Mouse (Mus musculus) liver, adult 2 months (tissue): ENCODE results near the gene Nrtn.

Experiments used
- CTCF ChIP-seq: fragments of 200-500 bp; IDR thresholded peaks from 2 replicates; pipeline ENCODE4 v1.5.1; 2011; ENCODE audit warnings: low read depth, low read length, control low read depth
- POLR2A ChIP-seq: fragments of 200-500 bp; IDR thresholded peaks from 2 replicates; pipeline ENCODE4 v1.6.1; 2011; ENCODE audit warnings: low read length, control low read depth; ENCODE audit not compliant: insufficient read depth; ENCODE audit errors: extremely low read depth

DNA sequence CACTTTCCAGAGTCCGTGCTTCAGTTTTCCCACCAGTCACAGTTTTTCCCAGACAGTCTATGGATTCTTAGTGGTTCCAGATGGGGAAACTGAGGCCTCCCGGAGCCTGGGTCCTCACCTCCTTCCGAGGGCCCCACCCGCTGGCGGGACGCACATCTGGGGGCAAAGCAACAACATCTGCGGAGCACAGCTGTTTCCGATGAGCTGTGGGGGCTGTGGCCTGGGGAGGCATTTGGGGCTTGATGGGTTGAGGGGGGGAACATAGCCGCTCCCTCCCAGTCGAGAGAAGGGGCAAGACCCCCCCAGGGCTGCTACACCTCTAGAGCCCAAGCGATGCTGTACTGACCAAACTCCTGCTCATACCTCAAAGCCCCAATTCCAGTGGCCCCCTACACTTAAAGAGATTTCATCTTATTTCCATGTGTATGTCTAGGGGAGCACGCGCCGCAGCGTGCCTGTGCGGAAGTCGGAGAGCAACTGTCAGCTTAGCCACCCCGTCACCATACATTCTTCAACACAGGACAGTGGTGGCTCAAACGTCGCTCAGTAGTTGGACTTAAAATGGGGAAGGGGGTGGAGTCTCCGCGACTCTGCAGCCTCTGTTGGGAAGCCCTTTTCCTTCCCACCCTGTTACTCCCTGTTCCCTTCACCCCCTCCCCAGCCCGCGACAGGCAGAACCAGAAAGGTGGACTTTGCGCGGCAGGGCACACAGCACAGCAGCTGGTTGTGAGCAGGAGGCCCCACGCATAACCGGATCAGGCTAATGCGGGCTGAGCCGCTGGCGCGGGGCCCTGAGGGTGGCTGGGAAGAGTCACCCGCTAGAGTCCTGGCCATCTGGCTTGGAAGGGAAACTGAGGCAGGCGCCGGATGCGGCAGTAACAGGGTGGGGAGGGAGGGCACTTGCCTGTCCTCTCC, 2.8 kb downstream of the Nrtn start:
- TF ChIP-seq POLR2A, result no peak
- no peak for TF ChIP-seq CTCF
